Mouse (Mus musculus): Measurements from ENCODE around the gene Ngef. TPM values are rescaled to one million over a fixed set of nuclear protein-coding genes. Genes with fewer than 3 reads are reported as not detected.
A peak's percentile ranks its signal among the peaks of the same experiment; 100 is the strongest.

Gene Ngef
- total and polyA plus RNA-seq, 3 experiments: 0.23 to 0.70 (median 0.32) TPM

GRCm38 (mm10) chr1:87600533-87600932 is 26.9 kb upstream of the Ngef start:
- WGBS: 68% methylated on average over 7 of the region's 7 CpGs
- intact Hi-C loops (cut with DNase I): no loop called here

GRCm38 (mm10) chr1:87594671-87595070 is 21.0 kb upstream of the Ngef start:
- H3K9ac ChIP-seq (ENCODE audit: low read depth, low read length): no peak overlapping the region
- H3K4me3 ChIP-seq: no peak overlapping the region
- no peaks in the 10 kb centered on the region for H3K27me3 ChIP-seq (ENCODE audit: control insufficient read depth, insufficient read depth, low read length)
- intact Hi-C loops (cut with DNase I): no loop called here
- DNase-seq: no peak
- no peak overlapping the region for H3K27ac ChIP-seq
- TF ChIP-seq POLR2A (IDR thresholded peaks at IDR 0.05; ENCODE audit: insufficient read depth, low read depth, low read length) (no peak), CTCF (IDR thresholded peaks at IDR 0.05) (no peak), EP300 (IDR thresholded peaks at IDR 0.05; ENCODE audit: insufficient read depth, low read depth, low read length) (no peak)
- no peaks in the 10 kb centered on the region for H3K36me3 ChIP-seq (ENCODE audit: control insufficient read depth, insufficient read depth, low read length)
- WGBS: 85% methylated on average over 10 of the region's 10 CpGs
- H3K4me1 ChIP-seq (ENCODE audit: control insufficient read depth, insufficient read depth, low read length): no peaks in the 10 kb centered on the region; the same call in 1 of the 2 replicates
- no peaks in the 10 kb centered on the region for H3K79me2 ChIP-seq (replicated peaks; ENCODE audit: control insufficient read depth, insufficient read depth, low read length)

More at GRCm38 (mm10) chr1:87600533-87600932, 26.9 kb upstream of the Ngef start:
- no peak for DNase-seq
- H3K27ac ChIP-seq: no peak overlapping the region
- H3K36me3 ChIP-seq (ENCODE audit: control insufficient read depth, insufficient read depth, low read length): no peaks in the 10 kb centered on the region
- H3K79me2 ChIP-seq (replicated peaks; ENCODE audit: control insufficient read depth, insufficient read depth, low read length): no peaks in the 10 kb centered on the region
- H3K4me3 ChIP-seq: no peak overlapping the region
- no peak overlapping the region for H3K9ac ChIP-seq (ENCODE audit: low read depth, low read length)
- H3K4me1 ChIP-seq (ENCODE audit: control insufficient read depth, insufficient read depth, low read length): no peaks in the 10 kb centered on the region
- TF ChIP-seq POLR2A (IDR thresholded peaks at IDR 0.05; ENCODE audit: insufficient read depth, low read depth, low read length) (no peak), EP300 (IDR thresholded peaks at IDR 0.05; ENCODE audit: insufficient read depth, low read depth, low read length) (no peak), CTCF (IDR thresholded peaks at IDR 0.05) (no peak)
- no peaks in the 10 kb centered on the region for H3K27me3 ChIP-seq (ENCODE audit: control insufficient read depth, insufficient read depth, low read length)

GRCm38 (mm10) chr1:87594261-87594660 is 20.6 kb upstream of the Ngef start:
- TF ChIP-seq CTCF (IDR thresholded peaks at IDR 0.05) (0 out of 2 replicates have a peak, but pooled peaks have one; percentile 5), POLR2A (IDR thresholded peaks at IDR 0.05; ENCODE audit: insufficient read depth, low read depth, low read length) (no peak), EP300 (IDR thresholded peaks at IDR 0.05; ENCODE audit: insufficient read depth, low read depth, low read length) (no peak)
- intact Hi-C loops (cut with DNase I): no loop called here
- H3K27me3 ChIP-seq (ENCODE audit: control insufficient read depth, insufficient read depth, low read length): no peaks in the 10 kb centered on the region
- no peaks in the 10 kb centered on the region for H3K79me2 ChIP-seq (replicated peaks; ENCODE audit: control insufficient read depth, insufficient read depth, low read length)
- peak in 1 of 2 experiments; percentile 21 for DNase-seq
- H3K36me3 ChIP-seq (ENCODE audit: control insufficient read depth, insufficient read depth, low read length): no peaks in the 10 kb centered on the region
- 23% methylated on average over 3 of the region's 3 CpGs for WGBS
- no peak overlapping the region for H3K9ac ChIP-seq (ENCODE audit: low read depth, low read length)
- no peak overlapping the region for H3K27ac ChIP-seq
- no peak overlapping the region for H3K4me3 ChIP-seq
- H3K4me1 ChIP-seq (ENCODE audit: control insufficient read depth, insufficient read depth, low read length): no peaks in the 10 kb centered on the region; the same call in 1 of the 2 replicates

- Histone ChIP-seq H3K27ac (no peak overlapping the region), H3K36me3 (ENCODE audit: control insufficient read depth, insufficient read depth, low read length) (no peaks in the 10 kb centered on the region), H3K4me1 (ENCODE audit: control insufficient read depth, insufficient read depth, low read length) (no peaks in the 10 kb centered on the region; the same call in 1 of the 2 replicates), H3K4me3 (no peak overlapping the region), H3K79me2 (replicated peaks; ENCODE audit: control insufficient read depth, insufficient read depth, low read length) (no peaks in the 10 kb centered on the region), H3K27me3 (ENCODE audit: control insufficient read depth, insufficient read depth, low read length) (no peaks in the 10 kb centered on the region), H3K9ac (ENCODE audit: low read depth, low read length) (no peak overlapping the region)
- 87% methylated on average over 8 of the region's 8 CpGs for WGBS
- no peak for DNase-seq
- intact Hi-C loops (cut with DNase I): no loop called here
- TF ChIP-seq CTCF (IDR thresholded peaks at IDR 0.05): no peak
- TF ChIP-seq POLR2A (IDR thresholded peaks at IDR 0.05; ENCODE audit: insufficient read depth, low read depth, low read length): no peak
- no peak for TF ChIP-seq EP300 (IDR thresholded peaks at IDR 0.05; ENCODE audit: insufficient read depth, low read depth, low read length)
These were observed 16.3 kb upstream of the Ngef start for GRCm38 (mm10) chr1:87589980-87590379.

GRCm38 (mm10) chr1:87589162-87589561 is 15.5 kb upstream of the Ngef start:
- no peak for TF ChIP-seq POLR2A (IDR thresholded peaks at IDR 0.05; ENCODE audit: insufficient read depth, low read depth, low read length)
- TF ChIP-seq CTCF (IDR thresholded peaks at IDR 0.05): no peak
- no peak for TF ChIP-seq EP300 (IDR thresholded peaks at IDR 0.05; ENCODE audit: insufficient read depth, low read depth, low read length)
- Histone ChIP-seq H3K36me3 (ENCODE audit: control insufficient read depth, insufficient read depth, low read length) (no peaks in the 10 kb centered on the region), H3K27ac (no peak overlapping the region), H3K9ac (ENCODE audit: low read depth, low read length) (no peak overlapping the region), H3K4me1 (ENCODE audit: control insufficient read depth, insufficient read depth, low read length) (no peaks in the 10 kb centered on the region), H3K79me2 (replicated peaks; ENCODE audit: control insufficient read depth, insufficient read depth, low read length) (no peaks in the 10 kb centered on the region), H3K4me3 (no peak overlapping the region), H3K27me3 (ENCODE audit: control insufficient read depth, insufficient read depth, low read length) (no peaks in the 10 kb centered on the region)
- DNase-seq: no peak
- intact Hi-C loops (cut with DNase I): no loop called here
- 85% methylated on average over 7 of the region's 7 CpGs for WGBS

GRCm38 (mm10) chr1:87580824-87581223 is 7.2 kb upstream of the Ngef start:
- H3K4me3 ChIP-seq: no peak overlapping the region
- no peak for DNase-seq
- H3K79me2 ChIP-seq (replicated peaks; ENCODE audit: control insufficient read depth, insufficient read depth, low read length): no peaks in the 10 kb centered on the region
- no peak overlapping the region for H3K9ac ChIP-seq (ENCODE audit: low read depth, low read length)
- intact Hi-C loops (cut with DNase I): no loop called here
- H3K27ac ChIP-seq: no peak overlapping the region
- H3K27me3 ChIP-seq (ENCODE audit: control insufficient read depth, insufficient read depth, low read length): no peaks in the 10 kb centered on the region
- H3K4me1 ChIP-seq (ENCODE audit: control insufficient read depth, insufficient read depth, low read length): no peaks in the 10 kb centered on the region
- TF ChIP-seq EP300 (IDR thresholded peaks at IDR 0.05; ENCODE audit: insufficient read depth, low read depth, low read length): no peak
- TF ChIP-seq CTCF (IDR thresholded peaks at IDR 0.05): no peak
- TF ChIP-seq POLR2A (IDR thresholded peaks at IDR 0.05; ENCODE audit: insufficient read depth, low read depth, low read length): no peak
- WGBS: 32% methylated on average over 3 of the region's 3 CpGs
- no peaks in the 10 kb centered on the region for H3K36me3 ChIP-seq (ENCODE audit: control insufficient read depth, insufficient read depth, low read length)

Measured in heart, adult 2 months (tissue).